31 mouse cellular contexts compared by ENCODE assay signal in the genomic region with DNA sequence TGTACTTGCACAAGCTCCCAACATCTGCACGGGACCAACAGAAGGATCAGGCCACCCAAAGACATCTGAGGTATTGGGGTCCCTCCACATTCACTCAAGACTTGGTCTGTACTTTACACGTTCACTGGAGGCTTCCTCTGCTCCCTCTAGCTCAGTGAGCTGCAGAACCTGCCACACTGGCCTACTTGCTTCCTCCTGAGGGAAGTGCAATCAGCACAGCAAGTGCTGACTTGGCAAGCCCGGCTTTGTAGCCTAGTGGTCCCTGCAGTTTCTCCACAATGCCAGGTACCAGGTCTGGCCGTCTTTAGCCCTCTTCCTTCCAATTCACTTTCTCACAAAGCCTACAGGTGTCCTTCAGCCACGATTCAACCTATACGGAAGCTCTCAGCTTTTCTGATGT. TPM values are rescaled to one million over a fixed set of nuclear protein-coding genes. Genes with fewer than 3 reads are reported as not detected.
DNase-seq lines count a peak whose midpoint lies in the region; ATAC-seq and TF ChIP-seq lines count a peak whose summit lies in the region.
"Had no signal": no experiment of that assay in that cellular context is flagged by ENCODE, and none has a peak within 500 bp of the region (broad histone marks: within the 10 kb centered on the region; RNA-seq: fewer than 3 reads in every experiment).

No protein-coding gene starts in this region.

- no peaks in the 10 kb centered on the region; the same call in 1 of the 2 replicates for H3K36me3 ChIP-seq in stomach, postnatal 0 days (ENCODE audit: control insufficient read depth, insufficient read depth, low read length)
- peaks cover 5% of the 10 kb centered on the region for H3K36me3 ChIP-seq in hindbrain, embryonic 13.5 days

- no peak for TF ChIP-seq EP300 in stomach, postnatal 0 days (optimal IDR thresholded peaks at IDR 0.05)

- 0 out of 2 replicates have a peak overlapping the region, but pooled peaks have one; percentile 9 for H3K27ac ChIP-seq in layer of hippocampus, adult 2 months
- H3K27ac ChIP-seq in stomach, postnatal 0 days (replicated peaks) = peak overlapping the region; percentile 65; the same call in 1 of the 2 replicates
- no peak overlapping the region for H3K27ac ChIP-seq in hindbrain, embryonic 13.5 days
- H3K27ac ChIP-seq: embryonic facial prominence, embryonic 15.5 days; forebrain, embryonic 13.5 days; hindbrain, embryonic 12.5 days; kidney, postnatal 0 days; liver, embryonic 14.5 days; macrophage; midbrain, embryonic 13.5 days had no signal

- DNase-seq in cerebellum, adult 9-11 months = peak; percentile 17
- no peak for DNase-seq in cerebellum, postnatal 25 days
- no peak for DNase-seq in layer of hippocampus, adult 2 months (ENCODE audit: low spot score in 2 of 2)
- DNase-seq in layer of hippocampus, adult 9-11 months = no peak
- DNase-seq in urinary bladder, postnatal 14 days (ENCODE audit: low spot score) = peak; percentile 64
- DNase-seq in urinary bladder, postnatal 10 days (ENCODE audit: low spot score) = no peak
- no peak for DNase-seq in stomach, postnatal 0 days (ENCODE audit: low spot score)
- DNase-seq: adrenal gland, adult 8-10 months; cerebellum, adult 11 months; gastrocnemius, postnatal 14 days; heart, postnatal 36 days; kidney, adult 2 months; layer of hippocampus, postnatal 36 days; left cerebral cortex, postnatal 4 days; liver; lung, adult 2 months; lung, postnatal 10 days; retina, postnatal 1 day; right cerebral cortex, postnatal 14 days; spleen, adult 18-20 months had no signal

- no peak overlapping the region for H3K9ac ChIP-seq in stomach, postnatal 0 days (ENCODE audit: low read length)
- H3K9ac ChIP-seq in hindbrain, embryonic 13.5 days = no peak overlapping the region
- H3K9ac ChIP-seq: embryonic facial prominence, embryonic 15.5 days; forebrain, embryonic 13.5 days; hindbrain, embryonic 12.5 days; liver, embryonic 14.5 days; midbrain, embryonic 13.5 days had no signal

- H3K4me2 ChIP-seq in stomach, postnatal 0 days (replicated peaks; ENCODE audit: low read depth) = no peak overlapping the region
- H3K4me2 ChIP-seq in hindbrain, embryonic 13.5 days = no peak overlapping the region
- H3K4me2 ChIP-seq: embryonic facial prominence, embryonic 15.5 days; forebrain, embryonic 13.5 days; heart, embryonic 11.5 days; hindbrain, embryonic 12.5 days; midbrain, embryonic 13.5 days had no signal

- no peak overlapping the region for H3K4me3 ChIP-seq in layer of hippocampus, adult 2 months
- no peak overlapping the region for H3K4me3 ChIP-seq in stomach, postnatal 0 days (ENCODE audit: low read depth, low read length)
- H3K4me3 ChIP-seq in hindbrain, embryonic 13.5 days = no peak overlapping the region
- H3K4me3 ChIP-seq: embryonic facial prominence, embryonic 15.5 days; forebrain, embryonic 13.5 days; hindbrain, embryonic 12.5 days; midbrain, embryonic 13.5 days had no signal

- no peak for TF ChIP-seq CTCF in layer of hippocampus, adult 2 months (conservative IDR thresholded peaks at IDR 0.05)
- TF ChIP-seq CTCF in stomach, postnatal 0 days (IDR thresholded peaks at IDR 0.05; ENCODE audit: low read depth) = no peak

- no peaks in the 10 kb centered on the region; the same call in 1 of the 2 replicates for H3K4me1 ChIP-seq in stomach, postnatal 0 days (replicated peaks; ENCODE audit: control insufficient read depth, insufficient read depth)
- peaks cover 33% of the 10 kb centered on the region for H3K4me1 ChIP-seq in hindbrain, embryonic 13.5 days (replicated peaks)

- H3K27me3 ChIP-seq in stomach, postnatal 0 days (ENCODE audit: control insufficient read depth, insufficient read depth, low read length) = no peaks in the 10 kb centered on the region
- H3K27me3 ChIP-seq in hindbrain, embryonic 13.5 days = 0 out of 2 replicates have a peak, but pooled peaks cover 6% of the 10 kb centered on the region
- H3K27me3 ChIP-seq: embryonic facial prominence, embryonic 15.5 days; forebrain, embryonic 13.5 days; hindbrain, embryonic 12.5 days; midbrain, embryonic 13.5 days had no signal

- no peaks in the 10 kb centered on the region for H3K9me3 ChIP-seq in stomach, postnatal 0 days (ENCODE audit: control insufficient read depth, low read length)
- no peaks in the 10 kb centered on the region for H3K9me3 ChIP-seq in hindbrain, embryonic 13.5 days
- H3K9me3 ChIP-seq: embryonic facial prominence, embryonic 15.5 days; forebrain, embryonic 13.5 days; G1E; hindbrain, embryonic 12.5 days; midbrain, embryonic 13.5 days had no signal

- WGBS in stomach, postnatal 0 days = 65% methylated on average over 6 of the region's 6 CpGs
- WGBS in hindbrain, embryonic 13.5 days = 71% methylated on average over 6 of the region's 6 CpGs

- no peak for ATAC-seq in stomach, postnatal 0 days (ENCODE audit: low FRiP score, low TSS enrichment)
- ATAC-seq in hindbrain, embryonic 13.5 days (ENCODE audit: low FRiP score) = no peak
- ATAC-seq: midbrain, embryonic 13.5 days had no signal

RNA-seq across cellular contexts. Expression of a gene that starts 1.9 kb away (rescaled TPM):
- total RNA-seq in layer of hippocampus, adult 2 months (2021) = 10 to 100 TPM; 20.0 to 21.6 TPM
- polyA plus RNA-seq in stomach, postnatal 0 days (2015; fragmentation: Nextera tagmentation; extraction: Ambion mirVana) = 1.4 and 1.8 TPM in 2 replicates
- 19.2 and 19.9 TPM in 2 replicates for polyA plus RNA-seq in hindbrain, embryonic 13.5 days (2015; fragmentation: Nextera tagmentation; extraction: Ambion mirVana)
- total RNA-seq: granulocyte monocyte progenitor cell, adult 5-6 weeks had no signal

RNA-seq across cellular contexts. Expression of a gene that starts 18.5 kb away (rescaled TPM):
- 10 to 100 TPM; 14.7 to 15.3 TPM for total RNA-seq in layer of hippocampus, adult 2 months (2021)
- polyA plus RNA-seq in stomach, postnatal 0 days (2015; fragmentation: Nextera tagmentation; extraction: Ambion mirVana) = 7.9 and 8.5 TPM in 2 replicates
- 16.0 and 17.0 TPM in 2 replicates for polyA plus RNA-seq in hindbrain, embryonic 13.5 days (2015; fragmentation: Nextera tagmentation; extraction: Ambion mirVana)

RNA-seq across cellular contexts. Expression of a gene that starts 19.2 kb away (rescaled TPM):
- 10 to 100 TPM; 38.6 to 41.1 TPM for total RNA-seq in layer of hippocampus, adult 2 months (2021)
- 67.2 and 67.3 TPM in 2 replicates for polyA plus RNA-seq in stomach, postnatal 0 days (2015; fragmentation: Nextera tagmentation; extraction: Ambion mirVana)
- 91.6 and 93.6 TPM in 2 replicates for polyA plus RNA-seq in hindbrain, embryonic 13.5 days (2015; fragmentation: Nextera tagmentation; extraction: Ambion mirVana)

RNA-seq across cellular contexts. Expression of a gene that starts 27.2 kb away (rescaled TPM):
- total RNA-seq in layer of hippocampus, adult 2 months (2021) = 10 to 100 TPM; 28.5 to 30.1 TPM
- polyA plus RNA-seq in stomach, postnatal 0 days (2015; fragmentation: Nextera tagmentation; extraction: Ambion mirVana) = 40.1 and 45.0 TPM in 2 replicates
- 23.4 and 24.1 TPM in 2 replicates for polyA plus RNA-seq in hindbrain, embryonic 13.5 days (2015; fragmentation: Nextera tagmentation; extraction: Ambion mirVana)

RNA-seq across cellular contexts. Expression of a gene that starts 56.1 kb away (rescaled TPM):
- 10 to 100 TPM; 35.6 to 43.9 TPM for total RNA-seq in layer of hippocampus, adult 2 months (2021)
- 9.3 and 9.8 TPM in 2 replicates for polyA plus RNA-seq in stomach, postnatal 0 days (2015; fragmentation: Nextera tagmentation; extraction: Ambion mirVana)
- polyA plus RNA-seq in hindbrain, embryonic 13.5 days (2015; fragmentation: Nextera tagmentation; extraction: Ambion mirVana) = 29.8 and 30.5 TPM in 2 replicates

Comparison
In these comparisons a context has a peak if more than half of its experiments do, and no peak if none do; other contexts are left out.
1. DNase-seq: peak in cerebellum, adult 9-11 months (single experiment) and urinary bladder, postnatal 14 days (single experiment); none in cerebellum, postnatal 25 days (0 of 2), layer of hippocampus, adult 2 months (0 of 2), layer of hippocampus, adult 9-11 months (single experiment), urinary bladder, postnatal 10 days (single experiment) and stomach, postnatal 0 days (single experiment).